Mouse (Mus musculus) hindbrain, embryonic 15.5 days (tissue): ENCODE measurements around the gene Lmx1a. TPM values are rescaled to one million over a fixed set of nuclear protein-coding genes. Genes with fewer than 3 reads are reported as not detected.

Experiments
- ATAC-seq: fragments of 200-750 bp; cut with Nextera tagmentation; 2 replicates; pipeline ENCODE4 v1.8.0; 2017; ENCODE audit warnings: low read depth, moderate number of reproducible peaks, moderate TSS enrichment; ENCODE audit not compliant: low FRiP score
- H3K27ac ChIP-seq: fragments of 300-500 bp; sonication (generic); replicated peaks from 2 replicates; pipeline ENCODE4 v1.5.1; 2015; ENCODE audit warnings: mild to moderate bottlenecking, inconsistent platforms
- H3K27me3 ChIP-seq: fragments of 300-500 bp; sonication (generic); 2 replicates; pipeline ENCODE4 v1.6.1; 2015; ENCODE audit warnings: control low read depth, inconsistent platforms
- H3K36me3 ChIP-seq: fragments of 300-500 bp; sonication (generic); 2 replicates; pipeline ENCODE4 v1.6.1; 2015; ENCODE audit warnings: control low read depth, inconsistent platforms
- H3K4me1 ChIP-seq: fragments of 300-500 bp; sonication (generic); replicated peaks from 2 replicates; pipeline ENCODE4 v1.6.1; 2015; ENCODE audit warnings: control low read depth, inconsistent platforms
- H3K4me2 ChIP-seq: fragments of 300-500 bp; sonication (generic); 2 replicates; pipeline ENCODE4 v1.6.1; 2015; ENCODE audit warnings: moderate library complexity, mild to moderate bottlenecking, inconsistent platforms
- H3K4me3 ChIP-seq: fragments of 300-500 bp; sonication (generic); 2 replicates; pipeline ENCODE4 v1.5.1; 2015; ENCODE audit warnings: mild to moderate bottlenecking, inconsistent platforms
- H3K9ac ChIP-seq: fragments of 300-500 bp; sonication (generic); 2 replicates; pipeline ENCODE4 v1.6.1; 2015; ENCODE audit warnings: inconsistent platforms
- H3K9me3 ChIP-seq: fragments of 300-500 bp; sonication (generic); 2 replicates; pipeline ENCODE4 v1.6.1; 2016; ENCODE audit warnings: control low read depth, inconsistent platforms
- WGBS: fragments of 180-500 bp; shearing (Covaris S2); methylation state at CpG from one replicate; pipeline ENCODE4 v1.1.7; 2015; 5-methylcytosine and 5-hydroxymethylcytosine counted together
- polyA plus RNA-seq: library from polyadenylated mRNA; unstranded; fragments of >200 nt; fragmentation: Nextera tagmentation; extraction: Ambion mirVana; gene quantifications from 2 replicates; pipeline ENCODE4 v1.2.1, GENCODE M21; 2015

Gene Lmx1a
- polyA plus RNA-seq, result 9.4 and 11.5 TPM in 2 replicates

DNA sequence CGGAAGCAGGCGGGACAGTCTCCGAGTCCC lies at the start of gene Lmx1a:
Lmx1a (plus strand) TSS at position 6 of the 30 bp plus-strand sequence.
- H3K36me3 ChIP-seq, result no peaks in the 10 kb centered on the region
- peaks cover 25% of the 10 kb centered on the region for H3K4me1 ChIP-seq
- H3K9me3 ChIP-seq, result 0 out of 2 replicates have a peak, but pooled peaks cover 3% of the 10 kb centered on the region
- no peak for ATAC-seq
- peaks cover 64% of the 10 kb centered on the region for H3K27me3 ChIP-seq
- H3K27ac ChIP-seq, result peak within 1 kb of the TSS; percentile 36; the same call in 1 of the 2 replicates
- H3K4me2 ChIP-seq, result peak within 1 kb of the TSS; percentile 69
- H3K4me3 ChIP-seq, result peak within 1 kb of the TSS; percentile 39
- 0% methylated on average over 3 of the region's 3 CpGs for WGBS
- peak within 1 kb of the TSS; percentile 30 for H3K9ac ChIP-seq

DNA sequence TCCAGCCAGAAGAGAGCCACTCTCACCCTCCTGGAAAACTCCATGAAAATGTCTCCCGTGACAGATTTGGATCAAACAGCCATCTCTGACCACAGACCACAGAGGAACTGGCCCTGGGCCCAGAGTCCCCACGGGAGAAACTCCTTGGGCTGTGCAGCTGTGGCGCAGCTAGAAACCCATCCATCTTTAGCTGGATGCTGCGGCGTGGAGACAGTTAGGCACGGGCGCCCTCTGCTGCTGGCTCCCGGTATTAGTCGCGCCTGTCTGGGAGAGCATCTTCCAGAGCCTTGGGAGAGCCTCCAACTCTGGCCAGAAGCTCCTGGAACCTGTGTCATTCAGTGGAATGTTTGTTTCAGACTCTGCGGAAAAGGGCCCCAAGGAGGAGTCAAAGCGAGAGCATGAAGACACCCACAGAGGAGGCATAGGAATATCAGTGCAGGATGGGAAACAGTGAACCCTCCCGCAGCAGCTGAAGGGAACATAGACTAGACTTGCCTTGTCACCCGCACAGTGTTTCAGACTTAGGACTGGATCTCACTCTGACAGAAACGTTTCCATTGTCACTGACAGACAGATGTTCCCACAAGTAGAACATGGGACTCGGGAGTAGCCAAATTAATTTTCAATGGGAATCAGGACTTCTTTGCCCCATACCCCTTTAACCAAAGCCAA lies 44.0 kb upstream of the Lmx1a start:
- peak; percentile 90 for ATAC-seq
- Histone ChIP-seq H3K9ac (no peak overlapping the region), H3K9me3 (no peaks in the 10 kb centered on the region), H3K4me2 (peak overlapping the region; percentile 39), H3K27ac (no peak overlapping the region), H3K36me3 (no peaks in the 10 kb centered on the region), H3K4me1 (peaks cover 5% of the 10 kb centered on the region), H3K4me3 (no peak overlapping the region), H3K27me3 (0 out of 2 replicates have a peak, but pooled peaks cover 12% of the 10 kb centered on the region)
- 18% methylated on average over 16 of the region's 16 CpGs for WGBS

DNA sequence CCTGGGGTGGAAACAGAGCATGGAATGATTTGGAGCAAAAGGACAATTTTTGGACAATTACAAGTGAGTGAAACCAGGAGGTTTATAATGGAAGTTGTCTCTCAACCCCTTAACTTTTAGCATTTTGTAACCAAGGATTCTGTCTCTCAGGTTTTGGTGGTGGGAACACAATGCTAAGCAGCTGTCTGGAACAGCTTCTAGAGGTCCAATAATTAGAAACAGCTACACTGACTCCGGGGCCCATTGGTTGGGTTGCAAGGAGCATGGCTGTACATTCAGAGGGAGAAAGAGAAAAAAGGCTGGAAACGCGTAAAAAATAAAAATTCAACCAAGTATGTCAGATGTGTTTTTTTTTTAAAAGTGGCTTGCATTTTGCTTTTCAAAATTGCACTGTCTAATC lies 40.4 kb upstream of the Lmx1a start:
- H3K9me3 ChIP-seq, result no peaks in the 10 kb centered on the region
- no peaks in the 10 kb centered on the region for H3K36me3 ChIP-seq
- H3K4me2 ChIP-seq, result no peak overlapping the region
- H3K27me3 ChIP-seq, result 0 out of 2 replicates have a peak, but pooled peaks cover 12% of the 10 kb centered on the region
- no peak overlapping the region for H3K4me3 ChIP-seq
- peaks cover 5% of the 10 kb centered on the region for H3K4me1 ChIP-seq
- ATAC-seq, result no peak
- H3K9ac ChIP-seq, result no peak overlapping the region
- no peak overlapping the region for H3K27ac ChIP-seq
- 89% methylated on average over 3 of the region's 3 CpGs for WGBS

DNA sequence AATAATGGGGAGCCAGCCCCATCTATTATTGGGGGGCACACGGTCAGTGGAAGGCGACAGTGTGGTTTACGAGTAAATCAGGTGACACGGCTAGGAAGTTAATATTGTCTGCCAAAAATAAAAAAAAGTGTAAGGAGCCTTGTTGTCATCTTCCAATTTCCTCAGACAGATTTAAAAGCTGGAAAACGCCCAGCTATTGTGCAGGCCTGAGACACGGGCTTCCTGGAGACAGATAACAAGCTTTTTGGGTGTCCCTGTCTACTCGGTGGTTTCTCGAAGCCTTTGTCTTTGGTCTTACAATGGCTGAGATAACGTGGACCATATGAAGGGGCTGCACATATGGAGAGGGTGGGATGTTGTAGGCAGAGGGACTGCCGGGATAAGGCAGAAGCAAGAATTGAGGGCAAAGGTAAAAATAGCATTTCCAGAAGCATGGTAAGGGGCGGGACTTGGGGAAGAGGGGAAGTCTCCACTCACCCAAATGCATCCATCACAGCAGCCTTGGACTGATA lies 39.9 kb upstream of the Lmx1a start:
- Histone ChIP-seq H3K36me3 (no peaks in the 10 kb centered on the region), H3K4me1 (peaks cover 5% of the 10 kb centered on the region), H3K9ac (no peak overlapping the region), H3K9me3 (no peaks in the 10 kb centered on the region), H3K4me3 (no peak overlapping the region), H3K4me2 (no peak overlapping the region), H3K27ac (no peak overlapping the region), H3K27me3 (0 out of 2 replicates have a peak, but pooled peaks cover 12% of the 10 kb centered on the region)
- WGBS, result 80% methylated on average over 11 of the region's 11 CpGs
- no peak for ATAC-seq

DNA sequence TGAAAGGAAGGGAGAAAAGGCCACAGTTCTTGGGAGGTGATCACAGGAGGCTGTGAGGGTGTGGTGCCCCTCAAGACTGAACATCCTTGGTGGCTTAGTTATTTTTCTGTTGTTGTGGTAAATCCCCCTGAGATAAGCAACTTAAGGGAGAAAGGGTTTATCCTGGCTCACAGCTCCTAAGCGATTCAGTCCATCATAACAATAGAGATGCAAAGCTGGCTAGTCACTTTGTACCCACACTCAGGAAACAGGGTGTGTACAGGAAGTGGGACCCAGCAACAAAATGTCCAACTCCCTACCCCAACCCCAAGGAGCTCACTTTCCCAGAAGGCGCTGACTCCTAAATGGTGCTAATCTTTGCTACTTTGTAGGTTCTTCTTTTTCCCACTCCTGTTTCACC lies 36.7 kb upstream of the Lmx1a start:
- 0 out of 2 replicates have a peak, but pooled peaks cover 7% of the 10 kb centered on the region for H3K27me3 ChIP-seq
- ATAC-seq, result no peak
- no peak overlapping the region for H3K4me3 ChIP-seq
- 80% methylated on average over 2 of the region's 2 CpGs for WGBS
- H3K9ac ChIP-seq, result no peak overlapping the region
- H3K4me2 ChIP-seq, result no peak overlapping the region
- H3K27ac ChIP-seq, result no peak overlapping the region
- H3K36me3 ChIP-seq, result no peaks in the 10 kb centered on the region
- H3K4me1 ChIP-seq, result no peaks in the 10 kb centered on the region
- no peaks in the 10 kb centered on the region for H3K9me3 ChIP-seq

DNA sequence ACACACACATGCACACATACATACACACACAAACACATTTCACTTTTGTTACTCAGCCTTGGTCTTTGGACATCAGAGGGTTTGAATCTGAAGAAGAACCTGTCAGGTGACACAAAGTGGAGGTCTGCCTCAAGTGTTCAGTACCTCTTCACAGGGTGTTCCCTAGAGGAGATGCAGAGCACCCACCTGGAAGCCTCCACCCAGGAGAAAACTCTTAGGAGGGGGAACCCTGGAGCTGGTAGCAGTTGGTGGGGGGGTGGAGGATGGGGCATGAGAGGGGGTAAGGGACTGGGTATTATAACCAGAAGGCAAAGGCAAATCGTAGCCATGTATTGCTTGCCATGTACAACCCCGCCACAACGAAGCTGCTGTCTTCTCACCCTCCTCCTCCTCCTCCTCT lies 30.0 kb upstream of the Lmx1a start:
- Histone ChIP-seq H3K27me3 (peaks cover 27% of the 10 kb centered on the region), H3K27ac (no peak overlapping the region), H3K36me3 (no peaks in the 10 kb centered on the region), H3K4me3 (no peak overlapping the region), H3K9me3 (no peaks in the 10 kb centered on the region), H3K4me2 (no peak overlapping the region), H3K4me1 (peaks cover 14% of the 10 kb centered on the region), H3K9ac (no peak overlapping the region)
- ATAC-seq, result no peak
- WGBS, result 89% methylated on average over 3 of the region's 3 CpGs

DNA sequence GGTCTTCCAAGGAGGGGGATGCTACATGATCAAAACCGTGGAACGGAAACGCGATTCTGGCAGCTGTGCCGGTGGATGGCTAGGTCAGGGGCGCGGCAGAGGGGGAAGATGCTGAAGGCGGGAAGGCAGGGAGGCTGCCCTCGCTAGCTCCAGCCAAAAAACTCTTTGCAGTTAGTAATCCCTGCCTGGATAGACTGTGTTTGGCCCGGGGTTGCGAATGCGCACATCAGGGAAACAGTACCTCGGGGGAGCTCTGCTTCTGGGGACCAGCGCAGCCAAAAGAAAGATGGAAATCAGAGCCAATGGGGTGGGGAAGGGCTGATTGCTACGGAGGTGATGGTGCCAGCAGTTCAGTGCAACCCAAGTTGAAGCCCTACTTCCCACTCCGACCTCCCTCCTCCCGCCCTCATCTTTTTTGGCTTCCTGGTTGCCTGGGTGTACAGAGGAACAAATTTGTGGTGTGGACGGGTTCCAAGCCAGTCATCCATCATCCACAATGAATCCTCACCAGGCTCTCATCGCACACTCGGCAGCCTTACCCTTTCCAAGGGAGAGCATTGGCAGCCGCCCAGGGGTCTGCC lies 28.4 kb upstream of the Lmx1a start:
- Histone ChIP-seq H3K27ac (no peak overlapping the region), H3K9ac (no peak overlapping the region), H3K36me3 (no peaks in the 10 kb centered on the region), H3K27me3 (peaks cover 27% of the 10 kb centered on the region), H3K9me3 (no peaks in the 10 kb centered on the region), H3K4me2 (peak overlapping the region; percentile 65), H3K4me1 (peaks cover 14% of the 10 kb centered on the region), H3K4me3 (peak overlapping the region; percentile 31)
- WGBS, result under 1% methylated on average over 21 of the region's 21 CpGs
- peak; percentile 92 for ATAC-seq

DNA sequence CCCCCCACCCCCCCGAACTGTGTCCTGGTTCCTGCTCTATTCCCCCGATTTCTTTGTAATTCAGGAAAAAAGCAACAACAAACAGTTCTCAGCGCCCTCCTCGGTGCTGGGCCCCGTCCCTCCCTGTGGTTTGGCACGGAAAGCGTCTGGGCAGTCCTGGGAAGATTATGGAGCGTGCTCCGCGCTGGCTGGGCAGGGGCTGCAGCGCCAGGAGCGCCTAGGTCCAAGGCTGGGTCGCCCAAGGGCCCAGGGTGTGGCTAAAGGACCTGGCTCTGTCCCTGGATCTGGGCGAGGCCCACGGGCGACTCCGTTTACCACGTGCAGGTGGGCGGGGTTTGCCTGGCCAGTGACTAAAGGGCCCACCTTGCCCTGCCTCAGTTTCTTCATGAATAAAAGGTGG lies 27.9 kb upstream of the Lmx1a start:
- peaks cover 27% of the 10 kb centered on the region for H3K27me3 ChIP-seq
- 1% methylated on average over 19 of the region's 19 CpGs for WGBS

DNA sequence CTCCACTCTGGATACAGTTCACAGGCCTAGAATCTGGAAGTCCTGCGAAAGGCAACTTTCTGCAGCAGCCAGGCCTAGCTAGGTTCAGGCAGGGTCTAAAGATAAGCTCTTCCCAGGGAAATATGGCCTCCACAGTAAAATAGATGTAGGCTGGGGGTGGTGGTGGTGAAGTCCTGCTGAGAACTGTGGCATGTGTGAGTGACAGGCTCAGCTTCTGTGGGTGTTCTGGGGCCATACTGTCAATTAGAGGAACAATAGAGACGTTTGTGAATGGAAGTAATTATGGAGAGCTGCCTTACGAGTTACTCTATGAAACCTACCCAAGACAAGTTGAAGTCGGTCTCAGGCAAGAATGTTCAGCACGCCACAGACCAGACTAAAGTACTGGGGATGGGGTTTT lies 25.9 kb upstream of the Lmx1a start:
- H3K36me3 ChIP-seq, result no peaks in the 10 kb centered on the region
- H3K4me3 ChIP-seq, result no peak overlapping the region
- 51% methylated on average over 5 of the region's 5 CpGs for WGBS
- H3K9me3 ChIP-seq, result no peaks in the 10 kb centered on the region
- peaks cover 14% of the 10 kb centered on the region for H3K4me1 ChIP-seq
- H3K9ac ChIP-seq, result no peak overlapping the region
- H3K27me3 ChIP-seq, result peaks cover 30% of the 10 kb centered on the region
- no peak overlapping the region for H3K27ac ChIP-seq
- ATAC-seq, result no peak
- H3K4me2 ChIP-seq, result no peak overlapping the region

More for the DNA sequence above, 27.9 kb upstream of the Lmx1a start:
- peak; percentile 86 for ATAC-seq
- Histone ChIP-seq H3K36me3 (no peaks in the 10 kb centered on the region), H3K4me2 (peak overlapping the region; percentile 65), H3K4me3 (peak overlapping the region; percentile 31), H3K9ac (no peak overlapping the region), H3K4me1 (peaks cover 14% of the 10 kb centered on the region), H3K9me3 (no peaks in the 10 kb centered on the region), H3K27ac (no peak overlapping the region)

DNA sequence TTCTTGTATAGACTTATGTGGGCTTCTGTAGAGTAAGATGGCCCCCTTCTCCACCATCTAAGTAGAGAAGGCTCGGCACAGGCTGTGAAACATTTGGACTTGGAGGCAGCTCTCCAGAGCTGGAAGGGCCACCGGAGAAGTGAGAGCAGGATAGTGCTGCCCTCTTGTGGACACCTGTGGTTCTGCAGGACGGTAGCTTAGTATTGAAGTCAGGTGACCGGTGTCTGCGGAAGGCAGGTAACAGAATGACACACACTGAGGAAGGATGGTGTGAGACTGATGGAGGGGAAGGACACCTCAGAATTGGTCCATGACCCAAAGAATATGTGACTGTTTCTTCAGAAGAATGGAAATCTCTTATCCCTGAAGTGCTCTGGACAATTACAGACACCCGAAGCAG lies 19.2 kb upstream of the Lmx1a start:
- H3K4me1 ChIP-seq, result no peaks in the 10 kb centered on the region
- H3K4me3 ChIP-seq, result no peak overlapping the region
- no peak overlapping the region for H3K4me2 ChIP-seq
- H3K9me3 ChIP-seq, result no peaks in the 10 kb centered on the region
- no peak overlapping the region for H3K9ac ChIP-seq
- H3K27me3 ChIP-seq, result peaks cover 33% of the 10 kb centered on the region
- H3K27ac ChIP-seq, result no peak overlapping the region
- WGBS, result 36% methylated on average over 6 of the region's 6 CpGs
- no peaks in the 10 kb centered on the region for H3K36me3 ChIP-seq
- ATAC-seq, result no peak

DNA sequence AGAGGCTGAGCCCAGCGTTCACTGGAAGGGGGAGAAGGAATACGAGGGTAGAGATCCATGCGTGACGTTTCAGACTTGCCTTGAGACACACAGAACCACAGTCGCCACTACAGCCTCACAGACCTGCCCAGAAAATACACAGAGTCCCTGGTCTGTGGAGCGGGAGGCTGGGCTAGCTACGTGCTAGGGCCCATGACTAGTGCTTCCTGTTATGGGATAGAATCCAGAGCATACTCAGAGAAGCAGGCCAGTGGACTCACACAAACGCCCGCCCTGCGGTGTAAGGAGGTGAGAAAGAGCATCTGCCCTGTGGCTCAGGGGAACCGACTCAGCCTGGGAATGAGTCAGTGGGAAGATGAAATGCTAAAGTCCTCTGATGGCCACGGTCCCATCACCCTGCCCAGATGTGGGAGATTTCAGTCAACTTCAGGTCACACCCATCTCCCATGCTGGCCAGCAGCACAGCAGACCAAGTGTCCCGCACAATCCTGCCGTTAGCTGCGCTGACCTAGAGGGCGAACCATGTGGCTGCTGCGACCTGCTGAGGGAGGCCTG lies 16.5 kb upstream of the Lmx1a start:
- WGBS, result 29% methylated on average over 17 of the region's 17 CpGs
- Histone ChIP-seq H3K4me3 (no peak overlapping the region), H3K9me3 (no peaks in the 10 kb centered on the region), H3K4me2 (no peak overlapping the region), H3K9ac (no peak overlapping the region), H3K36me3 (no peaks in the 10 kb centered on the region), H3K4me1 (no peaks in the 10 kb centered on the region), H3K27me3 (peaks cover 37% of the 10 kb centered on the region), H3K27ac (no peak overlapping the region)
- no peak for ATAC-seq

DNA sequence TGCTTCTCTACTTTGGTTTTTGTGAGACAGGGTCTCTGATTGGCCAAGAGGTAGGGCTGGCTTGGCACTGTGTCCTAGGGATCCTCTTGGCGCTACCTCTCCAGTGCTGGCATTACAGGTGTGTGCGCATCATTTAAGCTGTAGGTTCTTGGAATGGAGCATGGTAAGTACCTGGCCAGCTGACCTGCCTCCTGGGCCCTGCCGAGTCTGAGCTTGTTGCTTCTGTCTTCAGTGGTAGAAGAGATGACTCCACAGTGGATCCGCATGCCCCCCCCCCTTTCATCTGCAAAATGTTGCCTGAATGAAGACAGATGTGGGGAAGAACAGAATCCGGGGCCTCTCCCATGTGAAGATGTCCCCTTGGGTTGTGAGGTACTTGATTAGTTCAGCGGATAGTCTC lies 10.0 kb upstream of the Lmx1a start:
- Histone ChIP-seq H3K27ac (no peak overlapping the region), H3K36me3 (no peaks in the 10 kb centered on the region), H3K9ac (no peak overlapping the region), H3K9me3 (peaks cover 7% of the 10 kb centered on the region), H3K27me3 (peaks cover 5% of the 10 kb centered on the region; the same call in 1 of the 2 replicates), H3K4me1 (no peaks in the 10 kb centered on the region), H3K4me2 (no peak overlapping the region), H3K4me3 (no peak overlapping the region)
- WGBS, result 95% methylated on average over 6 of the region's 6 CpGs
- no peak for ATAC-seq
